Mouse (Mus musculus) hindbrain, postnatal 0 days (tissue): ENCODE results near the gene Cilp. TPM values are rescaled to one million over a fixed set of nuclear protein-coding genes. Genes with fewer than 3 reads are reported as not detected.
"Not testable (repeated sequence)": the region's sequence is repeated elsewhere in the genome, so short reads cannot be mapped to it uniquely, and the experiment has no call there.

Experiments used
- ATAC-seq: fragments of 200-750 bp; cut with Nextera tagmentation; 2 replicates; pipeline ENCODE4 v1.8.0; 2017; ENCODE audit warnings: mild to moderate bottlenecking, moderate TSS enrichment, moderate library complexity
- DNase-seq: peaks from one replicate; pipeline ENCODE4 v3.0.0-alpha.2; 2015; ENCODE audit warnings: low spot score
- H3K27ac ChIP-seq: fragments of 300-500 bp; sonication (generic); 2 replicates; pipeline ENCODE4 v1.5.1; 2014; ENCODE audit warnings: mild to moderate bottlenecking
- H3K27me3 ChIP-seq: fragments of 300-500 bp; sonication (generic); 2 replicates; pipeline ENCODE4 v1.6.1; 2014; ENCODE audit warnings: low read length, mixed read lengths; ENCODE audit not compliant: insufficient read depth
- H3K36me3 ChIP-seq: fragments of 300-500 bp; sonication (generic); 2 replicates; pipeline ENCODE4 v1.6.1; 2014; ENCODE audit warnings: low read length, mixed read lengths; ENCODE audit not compliant: insufficient read depth
- H3K4me1 ChIP-seq: fragments of 300-500 bp; sonication (generic); 2 replicates; pipeline ENCODE4 v1.6.1; 2014; ENCODE audit warnings: antibody characterized with exemption, low read length, mixed read lengths; ENCODE audit not compliant: insufficient read depth
- H3K4me2 ChIP-seq: fragments of 300-500 bp; sonication (generic); 2 replicates; pipeline ENCODE4 v1.6.1; 2014; ENCODE audit warnings: low read depth, mild to moderate bottlenecking, low read length, moderate library complexity, mixed read lengths
- H3K4me3 ChIP-seq: fragments of 300-500 bp; sonication (generic); 2 replicates; pipeline ENCODE4 v1.5.1; 2014; ENCODE audit warnings: low read length
- H3K9ac ChIP-seq: fragments of 300-500 bp; sonication (generic); replicated peaks from 2 replicates; pipeline ENCODE4 v1.6.1; 2014; ENCODE audit warnings: mild to moderate bottlenecking, low read length, moderate library complexity, mixed read lengths
- H3K9me3 ChIP-seq: fragments of 300-500 bp; sonication (generic); 2 replicates; pipeline ENCODE4 v1.6.1; 2016; ENCODE audit warnings: low read length, mixed read lengths
- CTCF ChIP-seq: IDR thresholded peaks from 2 replicates; pipeline ENCODE4 v1.5.1; 2016; ENCODE audit warnings: antibody characterized with exemption, control low read depth, low read depth
- WGBS: fragments of 180-500 bp; shearing (Covaris S2); extraction: QIAGEN DNeasy Blood & Tissue Kit; methylation state at CpG from one replicate; pipeline ENCODE4 v1.1.7; 2014; 5-methylcytosine and 5-hydroxymethylcytosine counted together
- polyA plus RNA-seq: library from polyadenylated mRNA; unstranded; fragments of >200 nt; fragmentation: Nextera tagmentation; extraction: Ambion mirVana; gene quantifications from 2 replicates; pipeline ENCODE4 v1.2.1, GENCODE M21; 2015
- total RNA-seq: library from RNA; depleted of rRNA; stranded (reverse); fragments of >200 nt; gene quantifications from 2 replicates; pipeline ENCODE4 v1.2.3, GENCODE M21; 2014; rRNA removed

Cilp gene
- 0.16 and 0.29 TPM in 2 replicates for total RNA-seq
- polyA plus RNA-seq = 0.29 and 0.37 TPM in 2 replicates

- 43% methylated on average over 5 of the region's 5 CpGs for whole genome bisulfite sequencing
- TF ChIP-seq CTCF = no peak
- Histone ChIP-seq H3K4me3 (no peak within 1 kb of the TSS), H3K9me3 (no peaks in the 10 kb centered on the region), H3K27me3 (no peaks in the 10 kb centered on the region), H3K27ac (no peak within 1 kb of the TSS), H3K36me3 (no peaks in the 10 kb centered on the region), H3K4me1 (no peaks in the 10 kb centered on the region), H3K4me2 (no peak within 1 kb of the TSS), H3K9ac (no peak within 1 kb of the TSS)
- ATAC-seq = no peak
- peak; percentile 35 for DNase-seq
These were observed at the start of gene Cilp for GRCm38 (mm10) chr9:65264959-65265358. Gene Cilp, plus strand, starts transcription at chr9:65265180.

GRCm38 (mm10) chr9:65215494-65216126 lies 49.4 kb upstream of the Cilp start:
- H3K27me3 ChIP-seq = no peaks in the 10 kb centered on the region
- WGBS = 11% methylated on average over 31 of the region's 31 CpGs
- DNase-seq (peak; percentile 37), ATAC-seq (no peak; the same call in none of the 2 replicates)
- no peaks in the 10 kb centered on the region for H3K4me1 ChIP-seq
- H3K9me3 ChIP-seq = no peaks in the 10 kb centered on the region
- no peak for TF ChIP-seq CTCF
- H3K4me2 ChIP-seq = peak overlapping the region; percentile 96
- no peaks in the 10 kb centered on the region for H3K36me3 ChIP-seq
- H3K4me3 ChIP-seq = peak overlapping the region; percentile 62
- peak overlapping the region; percentile 85 for H3K9ac ChIP-seq
- H3K27ac ChIP-seq = peak overlapping the region; percentile 89

GRCm38 (mm10) chr9:65216972-65217371 lies 48.0 kb upstream of the Cilp start:
- H3K27ac ChIP-seq = no peak overlapping the region
- no peak for DNase-seq
- WGBS = 75% methylated on average over 8 of the region's 8 CpGs
- H3K4me2 ChIP-seq = no peak overlapping the region
- H3K36me3 ChIP-seq = no peaks in the 10 kb centered on the region
- no peaks in the 10 kb centered on the region for H3K9me3 ChIP-seq
- no peak for TF ChIP-seq CTCF
- H3K27me3 ChIP-seq = no peaks in the 10 kb centered on the region
- no peak overlapping the region for H3K9ac ChIP-seq
- no peak overlapping the region for H3K4me3 ChIP-seq
- no peaks in the 10 kb centered on the region for H3K4me1 ChIP-seq
- no peak for ATAC-seq

GRCm38 (mm10) chr9:65217661-65218060 lies 47.3 kb upstream of the Cilp start:
- H3K27me3 ChIP-seq = no peaks in the 10 kb centered on the region
- no peak for TF ChIP-seq CTCF
- H3K27ac ChIP-seq = no peak overlapping the region
- H3K36me3 ChIP-seq = no peaks in the 10 kb centered on the region
- H3K9me3 ChIP-seq = no peaks in the 10 kb centered on the region
- DNase-seq (no peak), ATAC-seq (no peak)
- no peak overlapping the region for H3K9ac ChIP-seq
- H3K4me3 ChIP-seq = no peak overlapping the region
- H3K4me1 ChIP-seq = no peaks in the 10 kb centered on the region
- 64% methylated on average over 6 of the region's 6 CpGs for WGBS
- H3K4me2 ChIP-seq = no peak overlapping the region

- H3K9me3 ChIP-seq = no peaks in the 10 kb centered on the region
- H3K27me3 ChIP-seq = no peaks in the 10 kb centered on the region
- no peaks in the 10 kb centered on the region for H3K4me1 ChIP-seq
- no peak overlapping the region for H3K4me2 ChIP-seq
- WGBS = 67% methylated on average over 1 of the region's 1 CpGs
- no peak overlapping the region for H3K9ac ChIP-seq
- no peaks in the 10 kb centered on the region for H3K36me3 ChIP-seq
- H3K27ac ChIP-seq = no peak overlapping the region
- DNase-seq (no peak), ATAC-seq (no peak)
- H3K4me3 ChIP-seq = no peak overlapping the region
- TF ChIP-seq CTCF = no peak
These were observed 46.1 kb upstream of the Cilp start for GRCm38 (mm10) chr9:65218916-65219315.

- WGBS = 41% methylated on average over 3 of the region's 3 CpGs
- DNase-seq, H3K27me3 ChIP-seq, H3K4me3 ChIP-seq, H3K4me2 ChIP-seq, H3K9me3 ChIP-seq, H3K4me1 ChIP-seq, ATAC-seq, H3K27ac ChIP-seq, H3K36me3 ChIP-seq, H3K9ac ChIP-seq: not testable (repeated sequence)
- TF ChIP-seq CTCF = peak; percentile 51
These were observed 44.6 kb upstream of the Cilp start for GRCm38 (mm10) chr9:65220398-65220797.

- no peak overlapping the region for H3K9ac ChIP-seq
- WGBS = 84% methylated on average over 6 of the region's 6 CpGs
- no peak overlapping the region for H3K4me2 ChIP-seq
- H3K4me3 ChIP-seq = no peak overlapping the region
- DNase-seq (no peak), ATAC-seq (no peak)
- no peaks in the 10 kb centered on the region for H3K4me1 ChIP-seq
- no peaks in the 10 kb centered on the region for H3K9me3 ChIP-seq
- H3K27me3 ChIP-seq = no peaks in the 10 kb centered on the region
- H3K27ac ChIP-seq = no peak overlapping the region
- peaks cover 6% of the 10 kb centered on the region; the same call in 1 of the 2 replicates for H3K36me3 ChIP-seq
- TF ChIP-seq CTCF = no peak
These were observed 41.1 kb upstream of the Cilp start for GRCm38 (mm10) chr9:65223927-65224326.
